Mouse (Mus musculus) limb, embryonic 15.5 days (tissue): Measurements from ENCODE around the gene Rbfox1. TPM values are rescaled to one million over a fixed set of nuclear protein-coding genes. Genes with fewer than 3 reads are reported as not detected.

Experiments used
- ATAC-seq: fragments of 200-750 bp; cut with Nextera tagmentation; 2 replicates; pipeline ENCODE4 v1.8.0; 2017; ENCODE audit warnings: low read depth, moderate TSS enrichment; ENCODE audit not compliant: insufficient number of reproducible peaks, low FRiP score, low TSS enrichment
- H3K27ac ChIP-seq: fragments of 300-500 bp; sonication (generic); 2 replicates; pipeline ENCODE4 v1.5.1; 2015; ENCODE audit warnings: moderate library complexity, mild to moderate bottlenecking, inconsistent platforms
- H3K27me3 ChIP-seq: fragments of 300-500 bp; sonication (generic); 2 replicates; pipeline ENCODE4 v1.6.1; 2015; ENCODE audit warnings: inconsistent platforms
- H3K36me3 ChIP-seq: fragments of 300-500 bp; sonication (generic); 2 replicates; pipeline ENCODE4 v1.6.1; 2015; ENCODE audit warnings: inconsistent platforms
- H3K4me1 ChIP-seq: fragments of 300-500 bp; sonication (generic); 2 replicates; pipeline ENCODE4 v1.6.1; 2015; ENCODE audit warnings: inconsistent platforms
- H3K4me2 ChIP-seq: fragments of 300-500 bp; sonication (generic); 2 replicates; pipeline ENCODE4 v1.6.1; 2015; ENCODE audit warnings: mild to moderate bottlenecking, inconsistent platforms
- H3K4me3 ChIP-seq: fragments of 300-500 bp; sonication (generic); 2 replicates; pipeline ENCODE4 v1.5.1; 2015; ENCODE audit warnings: mild to moderate bottlenecking, inconsistent platforms
- H3K9ac ChIP-seq: fragments of 300-500 bp; sonication (generic); 2 replicates; pipeline ENCODE4 v1.6.1; 2015; ENCODE audit warnings: inconsistent platforms
- H3K9me3 ChIP-seq: fragments of 300-500 bp; sonication (generic); 2 replicates; pipeline ENCODE4 v1.6.1; 2016; ENCODE audit warnings: inconsistent platforms
- WGBS: fragments of 180-500 bp; shearing (Covaris S2); methylation state at CpG from one replicate; pipeline ENCODE4 v1.1.7; 2015; 5-methylcytosine and 5-hydroxymethylcytosine counted together
- polyA plus RNA-seq: library from polyadenylated mRNA; unstranded; fragments of >200 nt; fragmentation: Nextera tagmentation; extraction: Ambion mirVana; gene quantifications from 2 replicates; pipeline ENCODE4 v1.2.1, GENCODE M21; 2015

Gene Rbfox1
- polyA plus RNA-seq, 1 experiment from 2014 or later: 4.0 TPM

GRCm38 (mm10) chr16:6997109-6997508, 1112.0 kb downstream of the Rbfox1 start:
- no peak overlapping the region for H3K9ac ChIP-seq
- H3K4me1 ChIP-seq: no peaks in the 10 kb centered on the region
- H3K4me2 ChIP-seq: no peak overlapping the region
- H3K27me3 ChIP-seq: no peaks in the 10 kb centered on the region
- H3K4me3 ChIP-seq: no peak overlapping the region
- H3K36me3 ChIP-seq: no peaks in the 10 kb centered on the region
- no peak overlapping the region for H3K27ac ChIP-seq
- no peaks in the 10 kb centered on the region for H3K9me3 ChIP-seq
- 59% methylated on average over 4 of the region's 4 CpGs for WGBS
- ATAC-seq: no peak

DNA sequence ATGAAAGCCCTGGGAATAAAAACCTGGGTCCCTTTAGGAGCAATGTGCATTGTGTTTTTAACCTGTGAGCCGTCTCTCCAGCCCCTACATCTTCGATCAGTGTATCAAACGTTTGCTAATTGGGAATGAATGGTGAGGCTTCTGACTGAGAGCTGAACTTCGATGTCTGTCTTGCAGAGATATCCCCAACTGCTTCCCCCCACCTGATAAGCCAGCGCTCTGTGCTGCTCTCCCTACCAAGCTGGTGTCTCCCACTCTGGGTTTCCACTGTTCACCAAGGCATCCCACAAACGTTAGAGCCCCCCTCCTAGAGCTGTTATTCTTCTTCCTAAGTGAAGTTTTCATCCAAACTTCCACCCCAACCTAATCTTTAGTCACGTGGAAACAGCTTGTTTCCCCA, 1112.7 kb downstream of the Rbfox1 start:
- H3K27ac ChIP-seq: no peak overlapping the region
- H3K27me3 ChIP-seq: no peaks in the 10 kb centered on the region
- no peaks in the 10 kb centered on the region for H3K9me3 ChIP-seq
- no peaks in the 10 kb centered on the region for H3K36me3 ChIP-seq
- H3K9ac ChIP-seq: no peak overlapping the region
- H3K4me1 ChIP-seq: no peaks in the 10 kb centered on the region
- H3K4me3 ChIP-seq: no peak overlapping the region
- WGBS: 69% methylated on average over 7 of the region's 7 CpGs
- no peak overlapping the region for H3K4me2 ChIP-seq
- no peak for ATAC-seq

- Histone ChIP-seq H3K4me1 (no peaks in the 10 kb centered on the region), H3K27ac (no peak overlapping the region), H3K36me3 (no peaks in the 10 kb centered on the region), H3K4me2 (no peak overlapping the region), H3K9ac (no peak overlapping the region), H3K27me3 (no peaks in the 10 kb centered on the region), H3K9me3 (no peaks in the 10 kb centered on the region), H3K4me3 (no peak overlapping the region)
- no peak for ATAC-seq
- WGBS: 96% methylated on average over 3 of the region's 3 CpGs
Measured at GRCm38 (mm10) chr16:7004565-7004964, 1119.4 kb downstream of the Rbfox1 start.

DNA sequence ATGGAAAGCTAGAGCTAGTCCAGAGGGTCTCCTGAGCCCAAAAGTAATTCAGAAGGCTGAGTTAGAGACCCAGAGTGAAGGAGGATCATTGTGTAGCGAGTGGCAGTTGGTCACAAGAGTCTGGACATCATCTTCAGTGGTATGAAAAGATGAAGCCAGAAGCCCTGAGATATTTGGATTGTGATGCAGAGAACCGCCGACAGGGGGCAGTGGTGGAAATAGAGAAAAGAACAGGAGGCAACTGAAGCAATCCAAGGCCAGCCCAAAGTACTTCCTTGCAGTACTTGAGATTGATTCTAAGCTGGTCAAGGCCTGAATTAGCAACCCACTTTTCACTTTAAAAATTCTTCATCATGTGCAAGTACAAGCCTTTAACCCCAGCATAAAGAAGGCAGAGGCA, 1120.3 kb downstream of the Rbfox1 start:
- Histone ChIP-seq H3K4me3 (no peak overlapping the region), H3K9me3 (no peaks in the 10 kb centered on the region), H3K27me3 (no peaks in the 10 kb centered on the region), H3K36me3 (no peaks in the 10 kb centered on the region), H3K4me1 (no peaks in the 10 kb centered on the region), H3K9ac (no peak overlapping the region), H3K4me2 (no peak overlapping the region), H3K27ac (no peak overlapping the region)
- ATAC-seq: no peak
- 15% methylated on average over 3 of the region's 3 CpGs for WGBS

DNA sequence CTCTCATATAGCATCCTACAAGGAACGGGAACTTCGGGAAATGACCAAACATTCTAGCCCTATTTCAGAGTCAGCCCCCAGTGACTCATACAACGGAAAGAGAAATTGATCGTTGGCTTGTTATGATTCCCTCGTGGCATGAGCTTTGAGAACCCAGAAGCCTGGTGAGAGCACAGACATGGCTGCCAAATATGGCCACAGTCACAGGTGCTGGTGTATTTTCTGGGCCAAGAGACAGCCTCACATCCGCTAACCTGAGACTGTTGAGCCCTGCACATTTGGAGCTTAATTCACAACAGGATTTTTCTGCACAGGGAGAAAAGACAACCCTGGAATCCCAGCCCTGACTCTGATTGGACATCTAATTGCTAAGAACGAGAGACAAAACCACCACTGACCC, 1132.2 kb downstream of the Rbfox1 start:
- H3K9ac ChIP-seq: no peak overlapping the region
- no peaks in the 10 kb centered on the region for H3K9me3 ChIP-seq
- H3K4me2 ChIP-seq: no peak overlapping the region
- no peak for ATAC-seq
- H3K27me3 ChIP-seq: no peaks in the 10 kb centered on the region
- WGBS: 68% methylated on average over 7 of the region's 7 CpGs
- no peaks in the 10 kb centered on the region for H3K4me1 ChIP-seq
- no peak overlapping the region for H3K27ac ChIP-seq
- H3K36me3 ChIP-seq: no peaks in the 10 kb centered on the region
- H3K4me3 ChIP-seq: no peak overlapping the region

- Histone ChIP-seq H3K9ac (no peak overlapping the region), H3K27me3 (peaks cover 20% of the 10 kb centered on the region), H3K4me3 (no peak overlapping the region), H3K27ac (no peak overlapping the region), H3K4me1 (peaks cover 6% of the 10 kb centered on the region), H3K36me3 (no peaks in the 10 kb centered on the region), H3K9me3 (no peaks in the 10 kb centered on the region), H3K4me2 (no peak overlapping the region)
- ATAC-seq: no peak
- WGBS: 76% methylated on average over 5 of the region's 5 CpGs
Measured at GRCm38 (mm10) chr16:7034231-7034630, 1149.1 kb downstream of the Rbfox1 start.

- no peak overlapping the region for H3K4me2 ChIP-seq
- H3K4me1 ChIP-seq: peaks cover 11% of the 10 kb centered on the region
- no peak overlapping the region for H3K27ac ChIP-seq
- no peak overlapping the region for H3K4me3 ChIP-seq
- ATAC-seq: no peak
- no peaks in the 10 kb centered on the region for H3K9me3 ChIP-seq
- no peak overlapping the region for H3K9ac ChIP-seq
- H3K36me3 ChIP-seq: no peaks in the 10 kb centered on the region
- 76% methylated on average over 3 of the region's 3 CpGs for WGBS
- peaks cover 32% of the 10 kb centered on the region for H3K27me3 ChIP-seq
Measured at GRCm38 (mm10) chr16:7036566-7036965, 1151.4 kb downstream of the Rbfox1 start.

DNA sequence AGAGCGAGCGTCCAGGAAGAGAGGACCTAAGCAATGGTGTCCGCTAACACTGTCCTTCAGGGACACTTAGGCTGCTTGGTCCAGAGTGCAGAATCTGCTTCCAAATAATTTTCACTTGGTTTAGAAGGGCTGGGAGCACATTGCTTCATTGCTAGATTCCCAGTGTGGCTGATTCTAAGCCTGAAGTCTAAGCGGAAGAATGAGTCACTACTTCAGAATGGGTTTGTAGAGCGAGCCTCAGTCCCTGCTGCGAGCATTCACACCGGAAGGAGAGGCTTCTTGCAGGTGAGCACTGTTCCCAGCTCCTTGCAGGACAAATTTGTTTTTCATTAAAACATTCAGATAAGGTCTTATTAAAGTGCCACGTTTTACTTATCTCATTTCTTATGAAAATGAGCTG, 1151.8 kb downstream of the Rbfox1 start:
- Histone ChIP-seq H3K9me3 (no peaks in the 10 kb centered on the region), H3K36me3 (no peaks in the 10 kb centered on the region), H3K4me1 (peaks cover 11% of the 10 kb centered on the region), H3K27me3 (peaks cover 32% of the 10 kb centered on the region), H3K4me2 (no peak overlapping the region), H3K9ac (no peak overlapping the region), H3K27ac (no peak overlapping the region), H3K4me3 (no peak overlapping the region)
- ATAC-seq: no peak
- 55% methylated on average over 8 of the region's 8 CpGs for WGBS

DNA sequence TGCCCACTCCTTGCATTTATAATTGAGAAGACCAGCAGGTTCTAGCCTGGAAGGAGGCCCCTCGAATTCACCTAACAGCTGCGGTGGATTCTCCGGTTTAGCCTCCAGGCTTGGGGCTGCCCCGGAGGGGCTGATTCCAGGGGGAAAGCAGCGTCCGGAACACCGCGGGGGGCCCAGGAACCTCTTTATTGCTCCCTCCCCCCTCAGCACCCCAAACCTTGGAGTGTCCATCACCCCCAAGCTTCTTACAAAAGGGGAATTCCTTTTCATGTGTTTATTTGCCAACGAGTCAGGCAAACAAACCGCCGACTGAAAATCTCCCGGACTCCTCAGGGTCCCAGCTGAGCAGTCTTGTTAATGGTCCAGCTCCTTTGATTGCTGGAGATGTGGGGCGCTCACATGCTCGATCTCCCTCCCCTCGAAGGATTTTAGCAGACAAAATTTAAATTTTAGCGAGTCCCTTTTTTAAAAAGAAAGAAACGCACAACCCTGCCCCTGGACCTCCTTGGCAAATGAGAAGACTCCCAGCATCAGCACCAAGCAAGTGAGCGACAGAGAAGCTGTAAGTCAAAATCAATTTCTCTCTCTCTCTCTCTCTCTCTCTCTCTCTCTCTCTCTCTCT, 1153.6 kb downstream of the Rbfox1 start:
- H3K9ac ChIP-seq: no peak overlapping the region
- H3K4me2 ChIP-seq: peak overlapping the region; percentile 42
- peak overlapping the region; percentile 25 for H3K4me3 ChIP-seq
- no peak for ATAC-seq
- H3K27me3 ChIP-seq: peaks cover 32% of the 10 kb centered on the region
- H3K36me3 ChIP-seq: no peaks in the 10 kb centered on the region
- H3K27ac ChIP-seq: no peak overlapping the region
- H3K9me3 ChIP-seq: no peaks in the 10 kb centered on the region
- peaks cover 11% of the 10 kb centered on the region for H3K4me1 ChIP-seq
- under 1% methylated on average over 18 of the region's 18 CpGs for WGBS

DNA sequence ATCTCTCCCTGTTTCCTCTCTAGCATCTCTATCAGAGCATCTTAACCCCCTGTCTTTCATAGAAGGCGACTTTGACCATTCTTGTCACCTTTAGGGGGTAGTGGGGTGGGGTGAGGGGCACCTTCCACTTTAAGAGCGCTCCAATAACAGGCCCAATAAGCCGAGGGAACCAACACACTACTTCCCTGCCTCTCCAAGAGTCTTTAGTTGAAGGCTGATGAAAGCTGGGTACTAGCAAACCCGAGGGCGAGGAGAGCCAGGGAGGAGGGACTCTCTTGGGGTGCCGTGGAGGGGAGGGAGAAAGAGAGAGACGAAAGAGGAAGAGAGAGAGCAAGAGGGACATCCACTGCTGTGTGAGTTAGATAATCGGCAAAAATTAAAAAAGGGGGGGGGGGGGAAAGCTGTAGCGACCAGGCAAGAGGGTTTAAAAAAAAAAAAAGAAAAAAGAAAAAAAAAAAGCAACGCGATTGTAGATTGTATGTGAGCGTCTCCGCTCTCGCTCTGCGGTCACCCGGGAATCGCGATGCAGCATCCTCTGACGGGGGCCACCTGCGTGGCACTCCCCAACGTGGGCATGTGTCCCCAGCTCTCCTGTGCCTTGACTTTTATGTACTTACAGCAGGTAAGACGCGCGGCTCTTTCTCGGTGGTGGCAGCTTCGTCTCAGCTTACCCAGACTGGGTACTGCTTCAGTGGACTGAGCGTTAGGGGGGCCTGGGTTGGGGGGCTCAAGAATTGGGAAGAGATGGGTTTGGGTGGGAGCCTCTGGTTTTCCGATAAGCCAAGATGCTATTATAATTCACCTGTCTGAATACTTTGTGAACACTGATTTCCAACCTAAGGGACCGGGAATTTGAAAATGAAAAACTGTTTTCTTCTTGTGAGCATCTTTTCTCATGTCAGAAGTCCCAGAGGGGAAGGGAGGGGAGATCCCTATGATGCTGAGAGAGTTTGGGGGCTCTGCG, 1154.5 kb downstream of the Rbfox1 start:
- Histone ChIP-seq H3K36me3 (no peaks in the 10 kb centered on the region), H3K9ac (no peak overlapping the region), H3K27me3 (peaks cover 32% of the 10 kb centered on the region), H3K4me3 (peak overlapping the region; percentile 30), H3K4me2 (peak overlapping the region; percentile 43), H3K27ac (no peak overlapping the region), H3K4me1 (peaks cover 11% of the 10 kb centered on the region), H3K9me3 (no peaks in the 10 kb centered on the region)
- ATAC-seq: no peak
- WGBS: 3% methylated on average over 28 of the region's 30 CpGs

DNA sequence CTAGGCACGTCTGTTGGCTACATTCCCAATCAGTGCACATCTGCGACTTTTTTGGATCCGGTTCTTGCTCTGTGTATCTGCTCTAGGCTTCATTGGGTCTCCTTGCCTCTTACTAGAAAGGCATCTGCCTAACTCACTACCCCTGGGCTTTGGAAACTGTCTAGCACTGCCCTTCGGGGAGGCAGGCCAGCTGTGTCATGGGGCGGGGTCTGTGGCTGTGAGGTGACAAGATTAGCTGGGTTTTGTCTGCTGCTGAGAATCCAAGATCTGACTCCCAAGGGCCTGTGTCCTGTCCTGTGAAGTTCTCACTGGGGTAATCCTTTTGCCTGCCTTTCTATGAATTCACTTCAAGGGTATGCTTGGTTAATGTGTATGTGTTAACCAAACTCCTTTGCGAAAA, 1155.5 kb downstream of the Rbfox1 start:
- Histone ChIP-seq H3K36me3 (no peaks in the 10 kb centered on the region), H3K27me3 (peaks cover 32% of the 10 kb centered on the region)
- WGBS: 29% methylated on average over 6 of the region's 6 CpGs

GRCm38 (mm10) chr16:7047421-7047820, 1162.3 kb downstream of the Rbfox1 start:
- no peaks in the 10 kb centered on the region for H3K36me3 ChIP-seq
- H3K27ac ChIP-seq: no peak overlapping the region
- 69% methylated on average over 2 of the region's 2 CpGs for WGBS
- H3K4me1 ChIP-seq: peaks cover 5% of the 10 kb centered on the region; the same call in 1 of the 2 replicates
- no peak overlapping the region for H3K4me2 ChIP-seq
- ATAC-seq: no peak
- no peak overlapping the region for H3K9ac ChIP-seq
- no peaks in the 10 kb centered on the region for H3K27me3 ChIP-seq
- no peak overlapping the region for H3K4me3 ChIP-seq
- no peaks in the 10 kb centered on the region for H3K9me3 ChIP-seq

More for the DNA sequence above, 1155.5 kb downstream of the Rbfox1 start:
- Histone ChIP-seq H3K4me1 (peaks cover 11% of the 10 kb centered on the region), H3K4me2 (no peak overlapping the region), H3K4me3 (no peak overlapping the region), H3K27ac (no peak overlapping the region), H3K9ac (no peak overlapping the region), H3K9me3 (no peaks in the 10 kb centered on the region)
- ATAC-seq: no peak
